Mouse (Mus musculus) liver, postnatal 0 days (tissue): ENCODE data around the gene Wfdc6b. TPM values are rescaled to one million over a fixed set of nuclear protein-coding genes. Genes with fewer than 3 reads are reported as not detected.

Experiments
- ATAC-seq: fragments of 200-750 bp; cut with Nextera tagmentation; 2 replicates; pipeline ENCODE4 v1.8.0; 2017; ENCODE audit warnings: mild to moderate bottlenecking, moderate library complexity
- DNase-seq: peaks from one replicate; pipeline ENCODE4 v3.0.0-alpha.2; 2016
- H3K27ac ChIP-seq: fragments of 300-500 bp; sonication (generic); 2 replicates; pipeline ENCODE4 v1.5.1; 2014; ENCODE audit warnings: antibody characterized with exemption, moderate library complexity, mild to moderate bottlenecking, low read depth
- H3K27me3 ChIP-seq: fragments of 300-500 bp; sonication (generic); 2 replicates; pipeline ENCODE4 v1.6.1; 2014; ENCODE audit warnings: low read length, control low read depth, mixed read lengths; ENCODE audit not compliant: insufficient read depth
- H3K36me3 ChIP-seq: fragments of 300-500 bp; sonication (generic); replicated peaks from 2 replicates; pipeline ENCODE4 v1.6.1; 2014; ENCODE audit warnings: mild to moderate bottlenecking, control low read depth, low read length, moderate library complexity, mixed read lengths; ENCODE audit not compliant: insufficient read depth
- H3K4me1 ChIP-seq: fragments of 300-500 bp; sonication (generic); 2 replicates; pipeline ENCODE4 v1.6.1; 2014; ENCODE audit warnings: antibody characterized with exemption, mild to moderate bottlenecking, control low read depth; ENCODE audit not compliant: insufficient read depth
- H3K4me2 ChIP-seq: fragments of 300-500 bp; sonication (generic); 2 replicates; pipeline ENCODE4 v1.6.1; 2014; ENCODE audit warnings: low read depth, mild to moderate bottlenecking, low read length, moderate library complexity, mixed read lengths
- H3K4me3 ChIP-seq: fragments of 300-500 bp; sonication (generic); 2 replicates; pipeline ENCODE4 v1.5.1; 2014; ENCODE audit warnings: low read depth, low read length
- H3K9ac ChIP-seq: fragments of 300-500 bp; sonication (generic); replicated peaks from 2 replicates; pipeline ENCODE4 v1.6.1; 2014; ENCODE audit warnings: mild to moderate bottlenecking, moderate library complexity
- H3K9me3 ChIP-seq: fragments of 300-500 bp; sonication (generic); 2 replicates; pipeline ENCODE4 v1.6.1; 2016; ENCODE audit warnings: mild to moderate bottlenecking, control low read depth, low read length, mixed read lengths
- CTCF ChIP-seq: sonication (generic); IDR thresholded peaks from 2 replicates; pipeline ENCODE4 v1.5.1; 2016; ENCODE audit warnings: antibody characterized with exemption, low read depth
- EP300 ChIP-seq: IDR thresholded peaks from 2 replicates; pipeline ENCODE4 v1.6.1; 2016; ENCODE audit warnings: antibody characterized with exemption, low read depth, mild to moderate bottlenecking
- WGBS: fragments of 180-500 bp; shearing (Covaris S2); extraction: QIAGEN DNeasy Blood & Tissue Kit; methylation state at CpG from one replicate; pipeline ENCODE4 v1.1.7; 2014; ENCODE audit not compliant: insufficient replicate concordance; 5-methylcytosine and 5-hydroxymethylcytosine counted together
- polyA plus RNA-seq: library from polyadenylated mRNA; unstranded; fragments of >200 nt; fragmentation: Nextera tagmentation; extraction: Ambion mirVana; gene quantifications from 2 replicates; pipeline ENCODE4 v1.2.1, GENCODE M21; 2015

Gene Wfdc6b
- polyA plus RNA-seq, 1 experiment from 2014 or later = not detected

- 16% methylated on average over 11 of the region's 11 CpGs for WGBS
- DNase-seq = peak; percentile 60
- H3K27me3 ChIP-seq = 0 out of 2 replicates have a peak, but pooled peaks cover 2% of the 10 kb centered on the region
Measured at GRCm38 (mm10) chr2:164655858-164656257, 42.5 kb downstream of the Wfdc6b start, which contains the start of gene Wfdc10. Gene Wfdc10, plus strand, starts transcription at chr2:164656046.

GRCm38 (mm10) chr2:164656483-164656882, 43.2 kb downstream of the Wfdc6b start, which contains the start of gene Wfdc9:
Gene Wfdc9, minus strand, starts transcription at chr2:164656583.
- 0 out of 2 replicates have a peak, but pooled peaks cover 2% of the 10 kb centered on the region for H3K27me3 ChIP-seq
- no peaks in the 10 kb centered on the region for H3K4me1 ChIP-seq
- DNase-seq = no peak
- no peaks in the 10 kb centered on the region for H3K9me3 ChIP-seq
- 71% methylated on average over 9 of the region's 9 CpGs for WGBS
- no peak within 1 kb of the TSS for H3K4me2 ChIP-seq
- H3K36me3 ChIP-seq = no peaks in the 10 kb centered on the region
- no peak for ATAC-seq
- no peak within 1 kb of the TSS for H3K9ac ChIP-seq
- no peak within 1 kb of the TSS for H3K27ac ChIP-seq
- TF ChIP-seq EP300 = no peak
- no peak for TF ChIP-seq CTCF
- H3K4me3 ChIP-seq = no peak within 1 kb of the TSS

More at GRCm38 (mm10) chr2:164655858-164656257, 42.5 kb downstream of the Wfdc6b start, which contains the start of gene Wfdc10:
- Histone ChIP-seq H3K4me2 (no peak within 1 kb of the TSS), H3K27ac (no peak within 1 kb of the TSS), H3K36me3 (no peaks in the 10 kb centered on the region), H3K9me3 (no peaks in the 10 kb centered on the region), H3K9ac (no peak within 1 kb of the TSS), H3K4me3 (no peak within 1 kb of the TSS), H3K4me1 (no peaks in the 10 kb centered on the region)
- no peak for TF ChIP-seq EP300
- TF ChIP-seq CTCF = peak; percentile 84
- no peak for ATAC-seq

GRCm38 (mm10) chr2:164664851-164665250, 51.5 kb downstream of the Wfdc6b start:
- H3K4me2 ChIP-seq = no peak overlapping the region
- DNase-seq (no peak), ATAC-seq (no peak)
- WGBS = 73% methylated on average over 7 of the region's 7 CpGs
- H3K4me1 ChIP-seq = no peaks in the 10 kb centered on the region
- no peak overlapping the region for H3K9ac ChIP-seq
- H3K9me3 ChIP-seq = no peaks in the 10 kb centered on the region
- H3K27me3 ChIP-seq = no peaks in the 10 kb centered on the region
- no peak overlapping the region for H3K4me3 ChIP-seq
- H3K27ac ChIP-seq = no peak overlapping the region
- TF ChIP-seq EP300 = no peak
- no peak for TF ChIP-seq CTCF
- H3K36me3 ChIP-seq = no peaks in the 10 kb centered on the region

Other genes with a start within 250 kb of the Wfdc6b start
- gene Slpi, start 224.4 kb upstream of the Wfdc6b start, polyA plus RNA-seq = 59.4 and 63.6 TPM in 2 replicates
- not detected in 2 replicates for gene Rbpjl, start 210.4 kb upstream of the Wfdc6b start, polyA plus RNA-seq
- 0.18 and 0.25 TPM in 2 replicates for gene Matn4, start 208.4 kb upstream of the Wfdc6b start, polyA plus RNA-seq
- 194 and 208 TPM in 2 replicates for gene Sdc4, start 169.6 kb upstream of the Wfdc6b start, polyA plus RNA-seq
- gene Sys1, start 156.6 kb upstream of the Wfdc6b start, polyA plus RNA-seq = 43.5 and 46.2 TPM in 2 replicates
- gene Gm20458, start 152.6 kb upstream of the Wfdc6b start, polyA plus RNA-seq = 5.8 and 6.1 TPM in 2 replicates
- not detected in 2 replicates for gene Trp53tg5, start 139.8 kb upstream of the Wfdc6b start, polyA plus RNA-seq
- gene Dbndd2, start 127.4 kb upstream of the Wfdc6b start, polyA plus RNA-seq = 2.7 TPM in 2 replicates
- 24.3 and 25.1 TPM in 2 replicates for gene Pigt, start 116.0 kb upstream of the Wfdc6b start, polyA plus RNA-seq
- gene Wfdc2, start 51.1 kb upstream of the Wfdc6b start, polyA plus RNA-seq = 3.0 and 3.3 TPM in 2 replicates
- not detected in 2 replicates for gene Spint3, start 40.1 kb upstream of the Wfdc6b start, polyA plus RNA-seq
- gene Wfdc6a, start 28.1 kb upstream of the Wfdc6b start, polyA plus RNA-seq = not detected in 2 replicates
- gene Eppin, start 19.9 kb upstream of the Wfdc6b start, polyA plus RNA-seq = not detected in 2 replicates
- not detected in 2 replicates for gene Wfdc8, start 104 bp downstream of the Wfdc6b start, polyA plus RNA-seq
- not detected in 2 replicates for gene Wfdc16, start 25.3 kb downstream of the Wfdc6b start, polyA plus RNA-seq
- not detected in 2 replicates for gene Wfdc10, start 42.5 kb downstream of the Wfdc6b start, polyA plus RNA-seq
- not detected in 2 replicates for gene Wfdc9, start 43.1 kb downstream of the Wfdc6b start, polyA plus RNA-seq
- not detected in 2 replicates for gene Wfdc11, start 60.6 kb downstream of the Wfdc6b start, polyA plus RNA-seq
- gene Wfdc13, start 71.6 kb downstream of the Wfdc6b start, polyA plus RNA-seq = not detected in 2 replicates
- not detected in 2 replicates for gene Spint4, start 85.0 kb downstream of the Wfdc6b start, polyA plus RNA-seq
- gene Spint5, start 101.8 kb downstream of the Wfdc6b start, polyA plus RNA-seq = not detected in 2 replicates
- 2.0 and 2.5 TPM in 2 replicates for gene Wfdc3, start 132.4 kb downstream of the Wfdc6b start, polyA plus RNA-seq
- 33.7 and 34.2 TPM in 2 replicates for gene Dnttip1, start 132.5 kb downstream of the Wfdc6b start, polyA plus RNA-seq
- gene Ube2c, start 156.4 kb downstream of the Wfdc6b start, polyA plus RNA-seq = 243 and 277 TPM in 2 replicates
- gene Tnnc2, start 166.4 kb downstream of the Wfdc6b start, polyA plus RNA-seq = 6.5 and 127 TPM in 2 replicates
- gene Snx21, start 172.3 kb downstream of the Wfdc6b start, polyA plus RNA-seq = 6.1 and 7.4 TPM in 2 replicates
- 23.1 and 25.0 TPM in 2 replicates for gene Acot8, start 191.4 kb downstream of the Wfdc6b start, polyA plus RNA-seq
- gene Zswim3, start 191.6 kb downstream of the Wfdc6b start, polyA plus RNA-seq = 2.0 and 2.2 TPM in 2 replicates
- gene Zswim1, start 209.2 kb downstream of the Wfdc6b start, polyA plus RNA-seq = 3.1 TPM in 2 replicates
- not detected in 2 replicates for gene Spata25, start 215.0 kb downstream of the Wfdc6b start, polyA plus RNA-seq
- 101 and 109 TPM in 2 replicates for gene Ctsa, start 219.4 kb downstream of the Wfdc6b start, polyA plus RNA-seq
- gene Neurl2, start 219.9 kb downstream of the Wfdc6b start, polyA plus RNA-seq = 2.5 and 3.1 TPM in 2 replicates
- gene Pltp, start 244.2 kb downstream of the Wfdc6b start, polyA plus RNA-seq = 33.4 and 35.3 TPM in 2 replicates